Mouse (Mus musculus): Measurements from ENCODE around the gene Pnmal2. TPM values are rescaled to one million over a fixed set of nuclear protein-coding genes. Genes with fewer than 3 reads are reported as not detected.

The Pnmal2 gene
- total RNA-seq (2021) = 10 to 100 TPM; 19.7 to 47.9 TPM
- polyA plus RNA-seq (2012; rRNA removed) = 9.9 and 10.9 TPM in 2 replicates
- long read RNA-seq, full-length matches to known transcripts = 46 of 46 reads
- long read RNA-seq, partial matches to known transcripts = 0 of 46 reads
- long read RNA-seq, other reads (novel, unspliced or antisense) = 0 of 46 reads

- DNase-seq = peak; percentile 92
These were observed at the start of gene Pnmal2 for GRCm38 (mm10) chr7:16944061-16944807. Gene Pnmal2, plus strand, starts transcription at chr7:16944682.

- peak; percentile 85 for DNase-seq
These were observed 49.5 kb upstream of the Pnmal2 start for GRCm38 (mm10) chr7:16895000-16895399.

DNA sequence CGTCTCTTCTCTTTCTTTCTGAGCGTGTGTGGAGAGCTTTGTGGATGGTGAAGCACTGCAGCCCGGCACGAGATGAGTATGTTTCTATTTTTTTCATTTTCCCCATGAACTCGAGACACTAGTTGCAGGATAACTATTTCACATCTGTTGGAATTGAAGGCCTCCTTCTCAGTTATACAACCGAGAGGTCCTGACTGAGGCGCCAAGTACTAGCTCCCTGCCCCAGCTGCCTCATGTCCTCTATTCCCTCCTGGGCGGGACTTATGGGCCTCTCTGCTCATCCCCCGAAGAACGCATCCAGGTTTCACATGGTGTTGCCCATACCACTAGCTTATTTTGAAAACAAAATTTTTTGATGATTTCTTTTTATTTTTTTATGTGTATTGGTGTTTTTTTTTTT lies 49.0 kb upstream of the Pnmal2 start:
- no peak for DNase-seq

DNA sequence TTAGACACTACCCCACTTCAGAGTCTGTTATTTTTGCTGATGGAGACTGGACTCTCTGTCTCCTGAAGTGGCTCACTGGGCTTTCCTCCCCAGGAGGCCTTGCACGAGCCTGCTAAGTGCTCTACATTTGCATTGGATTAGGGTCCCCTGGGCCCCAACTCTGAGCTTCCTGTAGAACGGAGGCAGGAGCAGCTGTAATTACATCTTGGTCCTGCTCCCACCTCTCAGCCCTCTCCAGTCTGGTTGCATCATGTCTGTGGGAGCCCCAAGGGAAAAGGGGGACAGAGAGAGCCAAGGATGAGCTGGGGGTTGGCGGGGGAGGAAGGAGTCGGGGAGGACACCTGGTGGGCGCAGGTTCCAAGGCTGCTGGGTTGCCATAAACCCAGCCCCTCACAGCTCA lies 44.0 kb upstream of the Pnmal2 start:
- DNase-seq = no peak

DNA sequence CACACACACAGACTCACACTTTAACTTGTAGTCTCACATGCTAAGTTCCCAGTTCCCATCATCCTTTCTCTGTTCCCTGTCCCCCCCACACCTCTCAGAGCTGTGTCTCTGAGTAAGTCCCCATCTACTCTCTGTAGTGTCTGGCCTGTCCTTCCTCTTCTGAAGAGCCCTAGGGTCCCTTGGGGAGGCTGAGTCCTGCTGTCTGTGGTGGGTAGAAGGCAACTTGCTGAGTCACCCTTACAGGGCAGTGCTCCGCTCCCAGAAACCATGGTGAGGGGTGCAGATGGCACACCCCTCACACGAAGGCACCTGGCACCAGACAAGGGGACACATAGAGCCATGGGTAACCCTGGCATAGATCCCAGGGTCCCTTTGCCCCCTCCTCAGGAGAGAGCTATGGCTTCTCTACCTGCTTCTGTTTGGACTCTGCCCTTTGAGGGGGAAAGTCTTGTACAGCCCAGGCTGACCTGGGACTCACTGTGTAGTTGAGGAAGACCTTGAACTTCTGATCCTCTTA lies 41.0 kb upstream of the Pnmal2 start:
- no peak for DNase-seq

DNA sequence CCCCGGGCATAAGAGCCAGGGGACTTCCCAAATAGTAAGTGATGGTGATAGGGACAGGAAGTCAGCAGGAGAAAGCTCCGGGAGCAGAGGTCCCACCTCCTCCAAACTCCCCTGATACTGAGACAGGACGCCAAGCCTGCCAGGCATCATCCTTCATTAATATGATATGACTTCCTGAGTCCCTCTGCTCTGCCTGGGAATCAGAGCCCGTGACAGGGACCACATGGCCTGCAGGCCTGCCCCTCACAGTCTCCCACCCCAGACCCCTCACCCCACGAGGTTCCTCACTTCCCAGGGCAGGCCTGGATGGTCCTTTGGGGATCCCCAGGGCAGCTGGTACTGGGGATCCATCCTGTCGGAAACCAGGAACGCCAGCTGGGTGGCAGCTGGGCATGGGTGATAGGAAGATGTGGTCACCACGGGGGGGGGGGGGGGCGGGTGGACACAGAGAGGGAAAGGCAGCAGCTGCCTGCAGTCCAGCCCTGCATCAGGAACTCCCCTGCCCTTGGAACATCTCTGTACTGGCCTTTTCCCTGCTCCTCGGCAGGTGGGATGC lies 40.3 kb upstream of the Pnmal2 start:
- DNase-seq = no peak

DNA sequence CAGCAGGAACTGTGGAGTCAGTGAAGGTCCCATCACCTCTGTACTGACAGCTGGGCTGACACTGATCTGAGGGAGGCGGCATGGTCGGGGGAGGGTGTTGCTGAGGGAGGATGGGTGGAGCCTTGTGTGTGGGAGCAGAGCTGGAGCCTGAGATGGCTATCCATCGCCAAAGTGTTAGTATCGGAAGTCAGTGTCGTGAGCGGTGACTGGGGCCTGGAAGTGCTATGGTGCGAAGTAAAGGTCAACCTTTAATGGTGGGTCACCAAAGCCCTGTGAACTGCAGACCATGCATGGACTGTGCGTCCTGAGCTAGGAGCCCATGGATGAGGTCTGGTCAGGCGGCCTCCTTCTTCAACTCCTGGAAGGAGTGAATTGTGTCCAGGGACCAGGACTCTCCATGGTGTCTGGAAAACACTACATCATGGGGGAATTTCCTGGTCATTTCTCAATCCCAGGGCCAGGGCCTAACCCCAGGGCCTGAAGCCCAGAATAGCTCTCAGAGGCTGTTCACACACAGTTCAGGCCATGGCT lies 38.9 kb upstream of the Pnmal2 start:
- peak; percentile 73 for DNase-seq

GRCm38 (mm10) chr7:16906281-16906680 lies 38.2 kb upstream of the Pnmal2 start, which contains the start of gene Ptgir:
Gene Ptgir, plus strand, starts transcription at chr7:16906490.
- no peak for DNase-seq

GRCm38 (mm10) chr7:16906889-16907559 lies 37.5 kb upstream of the Pnmal2 start:
- DNase-seq = no peak

- no peak for DNase-seq
These were observed 36.6 kb upstream of the Pnmal2 start for GRCm38 (mm10) chr7:16907842-16908241.

- DNase-seq = no peak
These were observed 36.1 kb upstream of the Pnmal2 start for GRCm38 (mm10) chr7:16908367-16908766.

- DNase-seq = no peak
These were observed 35.6 kb upstream of the Pnmal2 start for GRCm38 (mm10) chr7:16908859-16909258.

GRCm38 (mm10) chr7:16909909-16910308 lies 34.6 kb upstream of the Pnmal2 start:
- DNase-seq = no peak

DNA sequence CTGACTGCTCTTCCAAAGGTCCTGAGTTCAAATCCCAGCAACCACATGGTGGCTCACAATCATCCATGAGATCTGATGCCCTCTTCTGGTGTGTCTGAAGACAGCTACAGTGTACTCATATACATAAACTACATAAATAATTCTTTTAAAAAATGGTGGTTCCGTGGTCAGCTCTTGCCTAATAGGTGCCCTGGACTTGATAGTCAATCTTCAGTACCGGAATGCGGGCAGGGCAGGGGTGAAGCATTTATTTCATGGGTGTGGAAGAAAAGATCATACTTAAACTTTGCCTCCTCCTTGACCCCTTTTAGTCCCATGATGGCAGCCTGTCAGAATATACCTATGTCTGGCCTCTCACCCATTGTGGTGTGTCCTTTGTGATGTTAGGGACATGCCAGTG lies 32.6 kb upstream of the Pnmal2 start:
- DNase-seq = no peak

GRCm38 (mm10) chr7:16912360-16912759 lies 32.1 kb upstream of the Pnmal2 start:
- no peak for DNase-seq

- peak; percentile 75 for DNase-seq
These were observed 30.6 kb upstream of the Pnmal2 start for GRCm38 (mm10) chr7:16913806-16914452.

DNA sequence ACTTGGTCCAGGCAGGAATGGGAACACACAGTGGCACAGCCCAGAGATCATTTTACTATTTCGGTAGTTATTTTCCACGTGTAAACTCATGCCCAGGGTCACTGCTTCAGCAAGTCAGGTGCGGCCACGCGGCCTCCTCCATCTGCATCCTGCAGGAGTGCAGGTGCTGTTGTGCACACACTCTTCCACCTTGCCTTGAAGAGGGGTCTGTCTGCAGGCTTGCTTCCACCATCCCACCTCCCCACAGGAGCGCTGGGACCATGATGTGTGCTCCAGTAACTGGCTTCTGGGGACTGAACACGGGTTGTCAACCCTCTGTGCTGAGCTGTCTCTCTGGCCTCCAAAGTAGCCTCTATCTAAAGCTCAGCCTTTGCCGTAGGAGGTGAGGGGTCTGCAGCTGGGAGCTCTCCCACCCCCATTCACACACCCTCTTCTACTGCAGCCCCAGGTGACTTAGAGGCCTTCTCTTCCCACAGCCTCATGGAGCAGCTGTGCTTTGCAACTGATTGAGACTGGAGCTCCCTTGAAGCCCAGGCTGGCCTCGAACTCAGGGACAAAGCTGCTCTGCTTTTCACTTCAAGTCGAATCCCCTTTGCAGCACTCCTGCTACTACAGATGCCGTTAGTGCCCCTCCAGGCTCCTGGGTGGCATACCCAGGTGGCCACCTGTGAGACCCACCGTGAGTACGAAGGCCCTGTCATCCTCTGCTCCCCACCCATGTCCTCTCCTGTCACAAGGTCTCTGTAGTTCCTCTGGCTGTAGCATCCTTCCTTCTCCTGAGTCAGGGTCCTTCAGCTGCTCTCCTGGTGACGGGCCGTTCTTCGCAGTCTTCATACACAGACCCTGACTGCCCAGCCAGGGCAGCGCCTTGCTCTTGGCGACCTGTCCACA lies 29.8 kb upstream of the Pnmal2 start:
- DNase-seq = no peak

DNA sequence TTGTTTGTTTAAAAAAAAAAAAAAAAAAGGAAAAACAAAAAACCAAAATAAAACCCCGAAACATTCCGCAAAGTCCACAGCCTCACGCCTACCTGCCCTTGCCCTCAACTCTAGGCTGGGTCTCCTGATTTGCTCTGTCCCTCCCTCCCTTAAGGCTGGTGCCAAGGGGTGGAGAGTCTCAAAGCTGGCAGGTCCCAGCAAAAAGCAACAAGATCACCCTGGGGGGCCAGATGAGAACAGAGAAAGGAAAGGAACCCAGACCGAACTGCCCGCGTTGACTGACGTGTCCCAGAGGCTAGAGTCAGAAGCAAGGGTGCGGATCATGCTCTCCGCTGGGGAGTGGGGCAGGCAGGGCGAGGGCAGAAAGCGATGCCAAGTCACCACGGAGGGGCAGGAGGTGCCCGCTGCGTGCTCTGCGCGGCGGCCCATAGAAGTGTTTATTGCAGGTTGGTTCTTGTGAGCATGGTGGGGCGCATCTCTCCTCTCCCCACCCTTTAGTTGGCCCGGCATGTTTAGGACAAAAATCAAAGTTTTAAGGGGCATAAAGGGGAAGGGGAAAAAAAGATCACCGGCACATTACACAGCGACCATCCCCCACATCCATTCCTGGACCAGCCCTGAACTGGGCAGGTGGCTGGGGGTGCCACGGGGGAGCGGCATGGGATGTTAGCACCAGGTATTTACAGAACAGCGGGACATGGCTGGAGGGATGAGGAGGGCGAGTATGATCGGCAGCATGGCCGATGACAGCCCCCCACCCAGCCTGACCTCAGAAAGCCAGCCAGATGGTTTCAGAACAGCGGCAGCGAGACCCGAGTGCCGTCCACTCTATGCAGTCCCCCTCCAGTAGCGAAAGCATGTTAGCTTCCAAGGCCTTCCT lies 28.8 kb upstream of the Pnmal2 start:
- DNase-seq = no peak

DNA sequence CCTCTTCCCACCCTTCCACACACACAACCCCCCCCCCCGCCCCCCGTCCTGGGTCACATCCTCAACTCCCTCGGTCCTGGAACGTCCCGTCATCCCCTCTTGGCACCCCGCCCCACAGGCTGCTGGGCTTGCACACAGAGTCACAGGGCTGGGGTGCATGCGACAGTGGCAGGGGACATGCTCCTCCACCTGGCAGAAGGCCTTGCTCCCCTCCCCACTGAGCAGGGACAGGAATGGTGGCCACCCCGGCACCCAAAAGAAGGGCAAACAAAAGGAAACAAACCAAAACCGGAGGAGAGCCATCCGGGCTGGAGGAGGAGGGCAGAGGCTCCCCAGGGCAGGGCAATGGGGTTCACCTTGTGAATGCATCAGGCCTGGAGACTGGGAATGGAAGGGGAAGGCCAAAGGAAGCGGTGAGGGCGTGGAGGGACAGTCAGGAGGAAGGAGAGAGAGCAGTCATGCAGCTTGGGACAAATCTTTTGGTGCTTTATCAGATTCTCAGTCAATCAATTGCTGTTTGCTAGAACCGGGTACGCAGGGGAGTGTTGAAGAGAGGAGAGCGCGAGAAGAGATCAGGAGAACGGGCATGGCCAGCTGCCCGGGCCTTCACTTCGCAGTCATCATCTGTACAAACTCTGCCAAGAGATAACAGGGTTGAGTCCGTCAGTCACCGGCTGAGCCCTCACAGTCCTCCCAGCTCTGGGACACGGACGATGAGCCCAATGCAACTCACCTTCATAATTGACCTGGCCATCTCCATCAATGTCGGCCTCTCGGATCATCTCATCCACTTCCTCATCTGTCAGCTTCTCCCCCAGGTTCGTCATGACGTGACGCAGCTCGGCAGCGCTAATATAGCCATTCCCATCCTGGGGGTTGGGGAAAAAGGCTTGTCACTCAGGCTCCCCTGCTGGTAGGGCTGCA lies 27.9 kb upstream of the Pnmal2 start:
- no peak for DNase-seq
